Mouse (Mus musculus) ES-Bruce4 (cell line): Measurements from ENCODE around the gene Hus1b.

Experiments used
- CTCF ChIP-seq: IDR thresholded peaks from one replicate; pipeline ENCODE4 v1.8.1; 2011; ENCODE audit warnings: low read depth, low read length
- POLR2A ChIP-seq: IDR thresholded peaks from one replicate; pipeline ENCODE4 v1.8.1; 2011; ENCODE audit warnings: low read length; ENCODE audit not compliant: insufficient read depth

DNA sequence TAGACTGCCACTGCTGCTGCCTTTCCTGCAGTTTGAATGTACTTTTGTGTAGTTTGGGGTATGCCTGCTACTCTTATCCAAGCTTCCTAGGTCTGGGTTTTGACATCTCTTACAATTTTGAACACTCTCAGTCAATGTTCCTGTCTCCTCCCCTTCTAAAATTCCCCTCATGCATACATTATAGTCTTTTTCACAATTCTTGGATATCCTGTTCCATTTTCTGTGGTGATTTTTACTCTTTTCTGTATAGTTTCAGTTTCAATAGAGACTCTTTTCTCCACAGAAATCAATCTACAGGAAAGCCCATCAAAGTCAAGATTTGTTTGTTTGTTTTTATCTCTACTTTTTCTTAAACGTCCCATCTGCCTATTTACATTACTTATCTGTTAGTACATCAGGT, 6.0 kb upstream of the Hus1b start:
- TF ChIP-seq CTCF (no peak), POLR2A (no peak)
